Mouse (Mus musculus) MEL (cell line): Measurements from ENCODE around the gene Fam13c. TPM values are rescaled to one million over a fixed set of nuclear protein-coding genes. Genes with fewer than 3 reads are reported as not detected.

Experiments used
- DNase-seq: peaks from one replicate; pipeline ENCODE4 v3.0.0; 2011; ENCODE audit warnings: low read depth, low spot score
- H3K27ac ChIP-seq: 2 replicates; pipeline ENCODE4 v1.5.1; 2012; ENCODE audit warnings: low read depth, mild to moderate bottlenecking, control low read depth, low read length, moderate library complexity; ENCODE audit not compliant: control insufficient read depth
- H3K27me3 ChIP-seq, 2 experiments: fragments of 150-350 bp in 1 of 2; sonication (generic) in 1 of 2; 2 replicates each; pipeline ENCODE4 v1.6.1; 2012; ENCODE audit warnings: low read length in 2 of 2, mild to moderate bottlenecking in 2 of 2, improper control_type of control experiment in 1 of 2, moderate library complexity in 1 of 2; ENCODE audit not compliant: insufficient read depth in 2 of 2, control insufficient read depth in 1 of 2
- H3K36me3 ChIP-seq, 2 experiments: 2 replicates each; pipeline ENCODE4 v1.6.1; 2012 to 2014; ENCODE audit warnings: low read length in 2 of 2, improper control_type of control experiment in 1 of 2, inconsistent platforms in 1 of 2, mild to moderate bottlenecking in 1 of 2; ENCODE audit not compliant: insufficient read depth in 2 of 2, control insufficient read depth in 1 of 2
- H3K4me1 ChIP-seq, 2 experiments: fragments of 150-350 bp in 1 of 2; sonication (generic) in 1 of 2; 2 replicates each; pipeline ENCODE4 v1.6.1; 2012; ENCODE audit warnings: low read length in 2 of 2, improper control_type of control experiment in 1 of 2, mild to moderate bottlenecking in 1 of 2; ENCODE audit not compliant: insufficient read depth in 2 of 2, control insufficient read depth in 1 of 2
- H3K4me3 ChIP-seq, 2 experiments: fragments of 150-350 bp in 1 of 2; sonication (generic) in 1 of 2; 2 replicates each; pipeline ENCODE4 v1.5.1; 2012; ENCODE audit warnings: low read depth in 2 of 2, low read length in 2 of 2, mild to moderate bottlenecking in 2 of 2, moderate library complexity in 2 of 2, control low read depth in 1 of 2, improper control_type of control experiment in 1 of 2; ENCODE audit not compliant: control insufficient read depth in 1 of 2, insufficient read depth in 1 of 2
- H3K79me2 ChIP-seq: 2 replicates; pipeline ENCODE4 v1.6.1; 2012; ENCODE audit warnings: mild to moderate bottlenecking, low read length, moderate library complexity; ENCODE audit not compliant: control insufficient read depth, poor library complexity, insufficient read depth
- H3K9ac ChIP-seq: 2 replicates; pipeline ENCODE4 v1.6.1; 2012; ENCODE audit warnings: low read depth, mild to moderate bottlenecking, control low read depth, low read length, moderate library complexity; ENCODE audit not compliant: control insufficient read depth, poor library complexity, severe bottlenecking
- H3K9me3 ChIP-seq: fragments of 150-350 bp; sonication (generic); replicated peaks from 2 replicates; pipeline ENCODE4 v1.6.1; 2012; ENCODE audit warnings: mild to moderate bottlenecking, low read length, improper control_type of control experiment, moderate library complexity; ENCODE audit not compliant: insufficient read depth
- CTCF ChIP-seq, 3 experiments: IDR thresholded peaks in 2 of 3; conservative IDR thresholded peaks in 1 of 3; 2 replicates each; pipeline ENCODE4 v1.5.1; 2011 to 2012; ENCODE audit warnings: low read length in 3 of 3, low read depth in 2 of 3, mild to moderate bottlenecking in 2 of 3, improper control_type of control experiment in 1 of 3, inconsistent platforms in 1 of 3, mixed read lengths in 1 of 3, moderate library complexity in 1 of 3; ENCODE audit not compliant: control insufficient read depth in 1 of 3, insufficient read depth in 1 of 3, poor library complexity in 1 of 3, severe bottlenecking in 1 of 3
- GABPA ChIP-seq: IDR thresholded peaks from 2 replicates; pipeline ENCODE4 v1.6.1; 2012; ENCODE audit warnings: low read depth, mild to moderate bottlenecking, inconsistent platforms, low read length, improper control_type of control experiment, moderate library complexity
- KAT2A ChIP-seq: conservative IDR thresholded peaks from 2 replicates; pipeline ENCODE4 v1.6.1; 2012; ENCODE audit warnings: low read depth, low read length, improper control_type of control experiment, inconsistent platforms
- MEF2A ChIP-seq: IDR thresholded peaks from 2 replicates; pipeline ENCODE4 v1.6.1; 2014; ENCODE audit warnings: low read depth, mild to moderate bottlenecking, inconsistent platforms, low read length, improper control_type of control experiment; ENCODE audit not compliant: poor library complexity, insufficient replicate concordance, severe bottlenecking; ENCODE audit errors: extremely low read depth
- MXI1 ChIP-seq: IDR thresholded peaks from 2 replicates; pipeline ENCODE4 v1.6.1; 2011; ENCODE audit warnings: mild to moderate bottlenecking, low read depth, low read length, improper control_type of control experiment
- MYC ChIP-seq: IDR thresholded peaks from 2 replicates; pipeline ENCODE4 v1.6.1; 2011; ENCODE audit warnings: low read depth, mild to moderate bottlenecking, low read length, improper control_type of control experiment, moderate library complexity
- NELFE ChIP-seq: IDR thresholded peaks from 2 replicates; pipeline ENCODE4 v1.6.1; 2011; ENCODE audit warnings: low read depth, low read length, improper control_type of control experiment
- POLR2A ChIP-seq, 2 experiments: IDR thresholded peaks; 2 replicates each; pipeline ENCODE4 v1.6.1; 2011 to 2012; ENCODE audit warnings: low read length in 2 of 2, mild to moderate bottlenecking in 2 of 2, control low read depth in 1 of 2, improper control_type of control experiment in 1 of 2, low read depth in 1 of 2, moderate library complexity in 1 of 2; ENCODE audit not compliant: control insufficient read depth in 1 of 2, insufficient read depth in 1 of 2, poor library complexity in 1 of 2
- POLR2AphosphoS2 ChIP-seq: IDR thresholded peaks from 2 replicates; pipeline ENCODE4 v1.6.1; 2011; ENCODE audit warnings: low read length, improper control_type of control experiment
- POLR2AphosphoS5 ChIP-seq: IDR thresholded peaks from 2 replicates; pipeline ENCODE4 v1.6.1; 2012; ENCODE audit warnings: low read depth, borderline replicate concordance, mild to moderate bottlenecking, inconsistent platforms, low read length, moderate library complexity, mixed read lengths
- RAD21 ChIP-seq: IDR thresholded peaks from 2 replicates; pipeline ENCODE4 v1.6.1; 2011; ENCODE audit warnings: mild to moderate bottlenecking, low read depth, low read length, improper control_type of control experiment
- USF1 ChIP-seq: IDR thresholded peaks from 2 replicates; pipeline ENCODE4 v1.6.1; 2014; ENCODE audit warnings: low read depth, mild to moderate bottlenecking, inconsistent platforms, low read length, improper control_type of control experiment, moderate library complexity
- USF2 ChIP-seq, 2 experiments: IDR thresholded peaks; 2 replicates each; pipeline ENCODE4 v1.6.1; 2011 to 2012; ENCODE audit warnings: improper control_type of control experiment in 2 of 2, low read length in 2 of 2, borderline replicate concordance in 1 of 2, inconsistent platforms in 1 of 2, low read depth in 1 of 2, mild to moderate bottlenecking in 1 of 2; ENCODE audit not compliant: insufficient read depth in 1 of 2
- ZC3H11A ChIP-seq: IDR thresholded peaks from 2 replicates; pipeline ENCODE4 v1.6.1; 2012; ENCODE audit warnings: low read depth, mild to moderate bottlenecking, inconsistent platforms, low read length, improper control_type of control experiment
- ZKSCAN1 ChIP-seq: IDR thresholded peaks from 2 replicates; pipeline ENCODE4 v1.6.1; 2012; ENCODE audit warnings: low read depth, mild to moderate bottlenecking, inconsistent platforms, low read length, improper control_type of control experiment, moderate library complexity
- ZMIZ1 ChIP-seq: IDR thresholded peaks from 2 replicates; pipeline ENCODE4 v1.6.1; 2012; ENCODE audit warnings: low read depth, mild to moderate bottlenecking, inconsistent platforms, low read length, improper control_type of control experiment, moderate library complexity
- polyA plus RNA-seq, 2 experiments: library from polyadenylated mRNA; stranded (reverse) in 1 of 2; unstranded in 1 of 2; fragments of >175 nt in 1 of 2; fragments of >200 nt in 1 of 2; gene quantifications; 2 replicates each; pipeline versions ENCODE4 v1.2.1 to v1.2.4; 2012; ENCODE audit warnings: low replicate concordance in 2 of 2, low read depth in 1 of 2; ENCODE audit not compliant: insufficient read length in 2 of 2, insufficient read depth in 1 of 2, missing spikeins in 1 of 2
- total RNA-seq: library from RNA; depleted of rRNA; stranded (reverse); fragments of 300-350 nt; gene quantifications from 2 replicates; pipeline ENCODE4 v1.2.3, GENCODE M21; 2012

The Fam13c gene
- total and polyA plus RNA-seq, 3 experiments: not detected

DNA sequence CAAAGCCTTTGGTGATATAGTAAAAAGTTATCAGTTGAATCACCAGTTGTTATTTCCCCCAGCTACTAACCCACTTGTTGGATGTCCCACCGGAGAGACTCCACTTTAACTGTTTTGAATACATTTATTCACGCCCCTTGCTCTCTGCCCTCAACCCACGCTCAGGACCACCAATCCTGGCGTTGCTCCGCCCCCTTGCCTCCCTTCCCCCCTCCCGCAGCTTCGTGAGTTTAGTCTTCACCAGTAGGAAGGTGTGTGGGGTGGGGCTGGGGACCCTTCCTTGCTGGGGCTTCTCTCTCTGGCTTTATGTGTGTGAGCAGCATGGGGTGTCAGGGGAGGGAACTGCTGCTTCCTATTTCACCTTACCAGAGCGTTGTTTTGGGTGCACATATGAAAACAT, 8.9 kb downstream of the Fam13c start:
- TF ChIP-seq NELFE (no peak), MXI1 (no peak), CTCF (IDR thresholded peaks at IDR 0.05 in 2 of 3, conservative IDR thresholded peaks at IDR 0.05 in 1 of 3; ENCODE audit: control insufficient read depth in 1 of 3, insufficient read depth in 1 of 3, low read depth in 2 of 3, low read length in 3 of 3, poor library complexity in 1 of 3, severe bottlenecking in 1 of 3) (no peak), POLR2AphosphoS5 (no peak), ZKSCAN1 (no peak), MEF2A (no peak), ZC3H11A (no peak), KAT2A (no peak), USF1 (no peak)
- H3K79me2 ChIP-seq: no peaks in the 10 kb centered on the region
- H3K4me3 ChIP-seq: no peak overlapping the region
- DNase-seq: no peak
- no peaks in the 10 kb centered on the region for H3K27me3 ChIP-seq
- H3K27ac ChIP-seq: no peak overlapping the region
- no peaks in the 10 kb centered on the region for H3K4me1 ChIP-seq
- H3K36me3 ChIP-seq: no peaks in the 10 kb centered on the region
- H3K9ac ChIP-seq: no peak overlapping the region
- no peaks in the 10 kb centered on the region for H3K9me3 ChIP-seq

DNA sequence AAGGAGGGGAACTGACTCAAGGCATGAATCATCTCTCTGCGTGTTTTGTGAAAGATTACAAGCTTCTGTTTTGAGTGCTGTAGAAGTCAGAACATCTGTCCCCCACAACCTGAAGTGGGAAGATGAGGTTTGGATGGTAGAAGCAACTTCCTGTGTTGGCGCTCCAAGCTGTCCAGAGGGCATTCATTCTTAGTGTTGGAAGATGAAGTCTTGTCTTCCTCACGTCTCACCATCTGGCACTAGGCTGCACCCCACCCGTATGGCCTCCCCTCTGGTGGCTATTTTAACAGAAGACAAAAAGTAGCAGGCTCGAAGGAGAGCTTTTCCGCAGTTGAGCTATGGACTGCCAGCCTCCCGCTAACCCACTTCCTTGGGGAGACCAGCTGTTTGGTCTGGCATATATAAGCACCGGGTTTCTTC, 15.6 kb downstream of the Fam13c start:
- DNase-seq: no peak
- Histone ChIP-seq H3K4me1 (no peaks in the 10 kb centered on the region), H3K36me3 (no peaks in the 10 kb centered on the region), H3K9me3 (no peaks in the 10 kb centered on the region), H3K27me3 (no peaks in the 10 kb centered on the region), H3K4me3 (no peak overlapping the region), H3K27ac (no peak overlapping the region), H3K9ac (no peak overlapping the region), H3K79me2 (no peaks in the 10 kb centered on the region)
- no peak for TF ChIP-seq USF2 (IDR thresholded peaks at IDR 0.05; ENCODE audit: borderline replicate concordance in 1 of 2, insufficient read depth in 1 of 2, low read depth in 1 of 2, low read length in 2 of 2)
- TF ChIP-seq GABPA: no peak
- TF ChIP-seq CTCF (IDR thresholded peaks at IDR 0.05 in 2 of 3, conservative IDR thresholded peaks at IDR 0.05 in 1 of 3; ENCODE audit: control insufficient read depth in 1 of 3, insufficient read depth in 1 of 3, low read depth in 2 of 3, low read length in 3 of 3, poor library complexity in 1 of 3, severe bottlenecking in 1 of 3): no peak
- TF ChIP-seq RAD21: no peak
- no peak for TF ChIP-seq POLR2A (IDR thresholded peaks at IDR 0.05; ENCODE audit: control insufficient read depth in 1 of 2, insufficient read depth in 1 of 2, low read depth in 1 of 2, low read length in 2 of 2, poor library complexity in 1 of 2)
- TF ChIP-seq ZMIZ1: no peak
- no peak for TF ChIP-seq MYC
- TF ChIP-seq POLR2AphosphoS2: no peak
